ENCODE assay signal across 8 mouse cellular contexts in the genomic region with DNA sequence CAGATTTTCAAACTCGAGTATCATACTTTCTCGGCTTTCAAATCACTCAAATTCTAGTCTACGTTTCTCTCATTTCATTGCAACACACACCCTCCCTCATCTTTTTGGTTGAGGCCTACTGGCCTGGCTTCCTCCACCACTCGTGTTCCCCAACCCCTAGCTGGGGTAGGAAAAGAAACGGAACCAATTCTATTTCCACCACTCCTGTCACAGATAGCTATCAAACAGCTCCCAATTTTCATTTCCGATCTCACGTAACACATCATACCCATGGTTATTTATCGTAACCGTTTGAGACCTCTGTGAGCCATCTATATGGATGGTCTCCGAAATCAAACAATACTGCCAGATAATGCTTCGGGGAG. TPM values are rescaled to one million over a fixed set of nuclear protein-coding genes. Genes with fewer than 3 reads are reported as not detected.
DNase-seq lines count a peak whose midpoint lies in the region; ATAC-seq and TF ChIP-seq lines count a peak whose summit lies in the region.

No protein-coding gene starts in this region.

- dilution Hi-C loops in CH12.LX (cut with MboI; ENCODE audit: extremely low pct_ligation_motif_present, extremely low pct_unique_long_range_greater_than_20kb, low sequenced_read_pairs), result no loop called here

- ATAC-seq in granulocyte monocyte progenitor cell, adult 5-6 weeks (replicated peaks; ENCODE audit: poor library complexity, severe bottlenecking), result peak; percentile 48
- ATAC-seq in liver, embryonic 16.5 days (ENCODE audit: low read depth), result no peak

- intact Hi-C loops in gastrocnemius, adult 2 months (cut with DNase I), result no loop called here

- 18% methylated on average over 11 of the region's 11 CpGs for WGBS in liver, embryonic 16.5 days (ENCODE audit: insufficient replicate concordance)

- no peak for TF ChIP-seq POLR2A in CH12.LX (IDR thresholded peaks at IDR 0.05; ENCODE audit: low read depth, low read length)

- H3K27me3 ChIP-seq in CH12.LX (replicated peaks), result no peaks in the 10 kb centered on the region
- H3K27me3 ChIP-seq in liver, embryonic 16.5 days (ENCODE audit: control insufficient read depth, insufficient read depth, low read depth, low read length), result no peaks in the 10 kb centered on the region

- peaks cover 8 to 51% of the 10 kb centered on the region in 2 experiments for H3K4me1 ChIP-seq in CH12.LX (ENCODE audit: control insufficient read depth in 1 of 2, insufficient read depth in 2 of 2)
- peaks cover 27% of the 10 kb centered on the region for H3K4me1 ChIP-seq in liver, embryonic 16.5 days (ENCODE audit: control insufficient read depth, low read depth, low read length)

- H3K9me3 ChIP-seq in CH12.LX (replicated peaks; ENCODE audit: low read length), result no peaks in the 10 kb centered on the region
- H3K9me3 ChIP-seq in liver, embryonic 16.5 days (replicated peaks; ENCODE audit: control insufficient read depth, low read length), result no peaks in the 10 kb centered on the region

- H3K9ac ChIP-seq in CH12.LX (ENCODE audit: insufficient read depth, low read depth), result peak overlapping the region; percentile 99
- peak overlapping the region; percentile 98 for H3K9ac ChIP-seq in liver, embryonic 16.5 days (ENCODE audit: low read depth, low read length)

- DNase-seq in gastrocnemius, adult 2 months, result no peak
- no peak for DNase-seq in gastrocnemius, postnatal 25 days
- DNase-seq in CH12.LX (ENCODE audit: extremely low read depth), result no peak
- DNase-seq in frontal cortex, postnatal 10 days (ENCODE audit: low spot score in 2 of 2), result no peak
- DNase-seq in right cerebral cortex, adult 18-20 months, result no peak
- DNase-seq in yolk sac, embryonic 10.5 days (ENCODE audit: low spot score), result no peak

- no peak for TF ChIP-seq CTCF in gastrocnemius, adult 2 months (IDR thresholded peaks at IDR 0.05)
- TF ChIP-seq CTCF in CH12.LX (conservative IDR thresholded peaks at IDR 0.05 in 1 of 2, IDR thresholded peaks at IDR 0.05 in 1 of 2; ENCODE audit: low read depth in 2 of 2, low read length in 2 of 2), result no peak

- H3K4me2 ChIP-seq in CH12.LX (ENCODE audit: insufficient read depth, low read depth, poor library complexity, severe bottlenecking), result peak overlapping the region; percentile 100
- H3K4me2 ChIP-seq in liver, embryonic 16.5 days (ENCODE audit: low read depth, low read length), result peak overlapping the region; percentile 93

- H3K79me2 ChIP-seq in CH12.LX (replicated peaks; ENCODE audit: control insufficient read depth, extremely low read depth, insufficient read depth, poor library complexity, severe bottlenecking), result peaks cover 62% of the 10 kb centered on the region

- peak overlapping the region; percentile 85 for H3K4me3 ChIP-seq in gastrocnemius, adult 2 months
- peak overlapping the region; percentile 82 to 99 (median 91) for H3K4me3 ChIP-seq in CH12.LX (replicated peaks in 1 of 3; ENCODE audit: low read depth in 2 of 3, low read length in 2 of 3, poor library complexity in 1 of 3)
- H3K4me3 ChIP-seq in liver, embryonic 16.5 days (ENCODE audit: low read depth, low read length), result peak overlapping the region; percentile 99

- TF ChIP-seq EP300 in CH12.LX (IDR thresholded peaks at IDR 0.05; ENCODE audit: low read length), result no peak

- TF ChIP-seq RAD21 in CH12.LX (IDR thresholded peaks at IDR 0.05; ENCODE audit: low read depth, low read length), result no peak

- in situ Hi-C loops in CH12.LX (cut with MboI; ENCODE audit: low pct_ligation_motif_present, low pct_unique_long_range_greater_than_20kb, low sequenced_read_pairs), result loop anchor here (5.0 kb wide), 1 partner anchor 33 kb away; no protein-coding TSS in a partner anchor

- H3K36me3 ChIP-seq in CH12.LX (replicated peaks in 1 of 2; ENCODE audit: control insufficient read depth in 1 of 2, insufficient read depth in 1 of 2, low read length in 1 of 2), result no peaks in the 10 kb centered on the region
- H3K36me3 ChIP-seq in liver, embryonic 16.5 days (ENCODE audit: control insufficient read depth, insufficient read depth), result no peaks in the 10 kb centered on the region

- peak overlapping the region; percentile 98 for H3K27ac ChIP-seq in gastrocnemius, adult 2 months
- H3K27ac ChIP-seq in CH12.LX (ENCODE audit: insufficient read depth, low read depth), result no peak overlapping the region
- H3K27ac ChIP-seq in liver, embryonic 16.5 days (ENCODE audit: low read length), result peak overlapping the region; percentile 92

TF ChIP-seq in CH12.LX, 34 proteins besides CTCF, POLR2A, EP300 and RAD21:
- no peak for TF ChIP-seq IRF4 (IDR thresholded peaks at IDR 0.05; ENCODE audit: low read depth, low read length)
- TF ChIP-seq MAFK (IDR thresholded peaks at IDR 0.05; ENCODE audit: insufficient replicate concordance, low read length), result no peak
- peak; percentile 52; the same call in 1 of the 2 replicates for TF ChIP-seq MXI1 (IDR thresholded peaks at IDR 0.05; ENCODE audit: low read depth, low read length)

RNA-seq across cellular contexts. Expression of a gene that starts 1.4 kb away (rescaled TPM):
- total RNA-seq in gastrocnemius, adult 2 months (2021), result 10 to 100 TPM; 57.6 to 77.2 TPM
- 10 to 100 TPM; 49.7 to 60.0 TPM for total RNA-seq in gastrocnemius, postnatal 25 days (2021)
- total RNA-seq in CH12.LX (2012; rRNA removed) (37.6 and 42.5 TPM in 2 replicates), CH12.LX (2014; rRNA removed) (29.8 and 33.8 TPM in 2 replicates)
- 50.8 and 56.3 TPM in 2 replicates for polyA plus RNA-seq in CH12.LX (2012; ENCODE audit: insufficient read length, low read depth)
- 46.9 and 69.3 TPM in 2 replicates for total RNA-seq in granulocyte monocyte progenitor cell, adult 5-6 weeks (2014; fragmentation: Nextera tagmentation)
- 21.6 and 31.3 TPM in 2 replicates for total RNA-seq in granulocyte monocyte progenitor cell, adult 5-6 weeks (2017)
- 20.7 and 23.4 TPM in 2 replicates for polyA plus RNA-seq in liver, embryonic 16.5 days (2015; fragmentation: Nextera tagmentation; extraction: Ambion mirVana)

RNA-seq across cellular contexts. Expression of a gene that starts 36.5 kb away (rescaled TPM):
- total RNA-seq in gastrocnemius, adult 2 months (2021), result 10 to 100 TPM; 34.1 to 50.7 TPM
- 10 to 100 TPM; 34.3 to 41.6 TPM for total RNA-seq in gastrocnemius, postnatal 25 days (2021)
- total RNA-seq in CH12.LX (2012; rRNA removed), result 101 and 106 TPM in 2 replicates
- total RNA-seq in CH12.LX (2014; rRNA removed), result 153 and 158 TPM in 2 replicates
- 123 and 124 TPM in 2 replicates for polyA plus RNA-seq in CH12.LX (2012; ENCODE audit: insufficient read length, low read depth)
- 26.6 and 36.0 TPM in 2 replicates for total RNA-seq in granulocyte monocyte progenitor cell, adult 5-6 weeks (2014; fragmentation: Nextera tagmentation)
- 25.7 and 26.6 TPM in 2 replicates for total RNA-seq in granulocyte monocyte progenitor cell, adult 5-6 weeks (2017)
- polyA plus RNA-seq in liver, embryonic 16.5 days (2015; fragmentation: Nextera tagmentation; extraction: Ambion mirVana), result 21.2 and 25.6 TPM in 2 replicates
